Mouse (Mus musculus) olfactory bulb, adult 2 months (tissue): Measurements from ENCODE around the gene Rnf111. TPM values are rescaled to one million over a fixed set of nuclear protein-coding genes. Genes with fewer than 3 reads are reported as not detected.

Experiments
- H3K27ac ChIP-seq: fragments of 200-500 bp; 2 replicates; pipeline ENCODE4 v1.5.1; 2012; ENCODE audit warnings: low read depth, low read length; ENCODE audit not compliant: insufficient read depth
- H3K4me1 ChIP-seq: fragments of 200-500 bp; 2 replicates; pipeline ENCODE4 v1.6.1; 2012; ENCODE audit warnings: low read length; ENCODE audit not compliant: control insufficient read depth, insufficient read depth
- H3K4me3 ChIP-seq: fragments of 200-500 bp; 2 replicates; pipeline ENCODE4 v1.5.1; 2012; ENCODE audit warnings: mild to moderate bottlenecking, low read depth, low read length, moderate library complexity; ENCODE audit not compliant: insufficient read depth
- CTCF ChIP-seq: fragments of 200-500 bp; IDR thresholded peaks from 2 replicates; pipeline ENCODE4 v1.5.1; 2012; ENCODE audit warnings: low read depth, mild to moderate bottlenecking, low read length, moderate library complexity; ENCODE audit not compliant: insufficient read depth
- POLR2A ChIP-seq: fragments of 200-500 bp; IDR thresholded peaks from 2 replicates; pipeline ENCODE4 v1.6.1; 2012; ENCODE audit warnings: mild to moderate bottlenecking, low read depth, low read length, moderate library complexity; ENCODE audit not compliant: insufficient read depth
- WGBS: fragments of 180-500 bp; shearing (Covaris S2); methylation state at CpG from one replicate; pipeline ENCODE4 v1.1.7; 2018; 5-methylcytosine and 5-hydroxymethylcytosine counted together
- polyA plus RNA-seq: library from polyadenylated mRNA; stranded (reverse); fragments of >200 nt; gene quantifications from 2 replicates; pipeline ENCODE4 v1.2.4, GENCODE M21; 2012; ENCODE audit warnings: low replicate concordance; ENCODE audit not compliant: missing spikeins, insufficient read depth, insufficient read length

The Rnf111 gene
- polyA plus RNA-seq, 1 experiment: not detected

DNA sequence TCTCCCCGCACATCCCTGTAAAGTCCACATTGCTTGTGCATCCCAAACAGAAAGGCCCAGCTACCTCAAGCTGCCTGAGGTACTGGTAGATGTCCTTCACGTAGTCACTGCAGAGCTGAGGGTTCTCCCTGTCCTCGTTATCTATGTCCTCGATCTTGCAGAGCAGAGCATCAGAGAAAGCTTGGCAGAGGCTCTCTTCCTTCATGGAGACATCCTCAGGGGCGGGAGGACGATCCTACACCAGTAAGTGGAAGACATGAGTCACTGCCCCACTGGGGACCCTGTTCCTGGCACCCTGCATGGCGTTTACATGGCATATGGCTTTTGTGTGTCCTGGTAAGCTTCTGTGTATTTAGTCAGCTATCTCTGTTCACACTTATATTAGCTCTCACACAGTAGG, 90.5 kb downstream of the Rnf111 start:
- TF ChIP-seq POLR2A: no peak
- TF ChIP-seq CTCF: no peak
- Histone ChIP-seq H3K27ac (no peak overlapping the region), H3K4me3 (no peak overlapping the region), H3K4me1 (peaks cover 2% of the 10 kb centered on the region; the same call in 1 of the 2 replicates)
- whole genome bisulfite sequencing: 73% methylated on average over 7 of the region's 7 CpGs

DNA sequence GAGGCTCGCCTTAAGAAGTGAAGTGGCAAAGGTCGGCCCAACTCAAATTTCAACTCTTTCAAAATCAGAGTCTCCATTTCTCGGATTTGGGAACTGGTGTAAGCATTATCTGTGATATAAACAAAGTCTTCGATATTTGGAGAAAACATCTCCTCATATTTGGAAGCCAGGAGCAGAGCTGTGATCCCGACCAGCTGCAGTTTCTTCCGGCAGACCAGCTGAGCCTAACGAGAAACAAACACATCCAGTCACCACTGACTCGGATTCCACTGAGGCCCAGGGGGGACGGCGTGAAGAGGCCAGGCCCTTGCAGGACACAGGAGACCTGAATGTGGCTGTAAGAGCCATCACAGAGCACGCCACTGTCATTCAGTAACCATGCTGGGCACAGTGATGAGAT, 92.9 kb downstream of the Rnf111 start:
- TF ChIP-seq CTCF (no peak), POLR2A (no peak)
- Histone ChIP-seq H3K27ac (no peak overlapping the region), H3K4me3 (no peak overlapping the region), H3K4me1 (peaks cover 9% of the 10 kb centered on the region)
- 87% methylated on average over 11 of the region's 11 CpGs for WGBS

DNA sequence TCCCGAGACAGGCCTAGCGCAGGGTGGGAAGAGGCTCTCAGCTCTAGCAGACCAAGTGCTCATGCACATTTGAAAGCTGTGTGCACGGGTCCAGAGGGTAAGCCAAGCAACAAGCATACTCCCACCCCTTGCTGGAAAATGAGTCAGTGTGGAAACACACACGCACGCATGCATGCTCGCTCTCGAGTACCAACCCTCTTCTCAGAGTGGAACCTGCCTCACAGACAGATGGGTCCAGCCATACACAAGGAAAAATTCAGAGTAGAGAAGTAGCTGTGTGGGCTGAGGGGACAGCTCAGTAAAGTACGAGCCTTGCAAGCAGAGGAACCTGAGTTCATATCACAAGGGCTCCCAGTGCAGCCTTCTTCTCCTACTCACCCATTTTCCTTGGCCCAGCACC, 93.8 kb downstream of the Rnf111 start:
- 73% methylated on average over 8 of the region's 8 CpGs for WGBS

DNA sequence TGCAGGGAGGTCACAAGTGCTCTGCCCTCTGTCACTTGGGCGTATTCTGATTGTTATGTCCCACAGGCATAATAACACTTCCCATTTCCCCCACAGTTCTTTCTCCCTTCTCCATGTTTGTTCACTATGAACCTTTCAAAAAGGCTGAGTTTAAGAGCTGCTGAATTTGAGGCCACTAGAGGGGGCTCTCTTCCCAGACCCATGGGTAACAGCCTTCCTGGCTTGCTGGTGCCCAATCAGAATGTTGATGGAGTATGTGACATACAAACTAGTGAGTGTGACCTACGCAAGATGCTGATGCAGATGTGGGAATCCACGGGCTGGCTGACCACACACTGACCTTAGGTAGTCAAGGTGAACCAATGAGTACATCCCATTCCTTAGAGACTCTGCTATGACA, 94.7 kb downstream of the Rnf111 start:
- Histone ChIP-seq H3K27ac (no peak overlapping the region), H3K4me1 (peaks cover 15% of the 10 kb centered on the region), H3K4me3 (no peak overlapping the region)
- TF ChIP-seq POLR2A (no peak), CTCF (no peak)
- WGBS: 94% methylated on average over 3 of the region's 3 CpGs

More for the DNA sequence above, 93.8 kb downstream of the Rnf111 start:
- Histone ChIP-seq H3K4me1 (peaks cover 12% of the 10 kb centered on the region), H3K4me3 (no peak overlapping the region), H3K27ac (no peak overlapping the region)
- no peak for TF ChIP-seq CTCF
- no peak for TF ChIP-seq POLR2A

DNA sequence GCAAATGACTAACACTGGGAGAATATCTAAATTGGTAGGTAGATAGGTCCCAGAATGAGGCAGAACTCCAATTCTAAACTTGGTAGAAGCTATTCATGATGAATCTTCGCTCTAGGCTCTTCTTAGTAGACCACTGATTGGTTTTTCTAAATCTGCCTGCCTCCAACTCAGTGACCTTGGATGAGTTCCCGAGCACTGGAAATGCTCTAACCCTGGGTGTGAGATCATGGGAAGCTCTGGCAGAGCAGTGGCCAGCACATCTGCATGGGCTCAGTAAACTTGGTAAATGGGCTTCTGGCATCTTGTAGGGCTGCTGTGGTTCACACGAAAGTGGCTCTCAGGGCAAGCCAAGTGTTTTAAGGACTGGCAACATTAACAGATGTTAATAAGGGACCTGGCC, 96.9 kb downstream of the Rnf111 start:
- H3K27ac ChIP-seq: peak overlapping the region; percentile 53; the same call in 1 of the 2 replicates
- no peak overlapping the region for H3K4me3 ChIP-seq
- no peak for TF ChIP-seq POLR2A
- no peak for TF ChIP-seq CTCF
- 46% methylated on average over 3 of the region's 3 CpGs for WGBS
- H3K4me1 ChIP-seq: peaks cover 15% of the 10 kb centered on the region

DNA sequence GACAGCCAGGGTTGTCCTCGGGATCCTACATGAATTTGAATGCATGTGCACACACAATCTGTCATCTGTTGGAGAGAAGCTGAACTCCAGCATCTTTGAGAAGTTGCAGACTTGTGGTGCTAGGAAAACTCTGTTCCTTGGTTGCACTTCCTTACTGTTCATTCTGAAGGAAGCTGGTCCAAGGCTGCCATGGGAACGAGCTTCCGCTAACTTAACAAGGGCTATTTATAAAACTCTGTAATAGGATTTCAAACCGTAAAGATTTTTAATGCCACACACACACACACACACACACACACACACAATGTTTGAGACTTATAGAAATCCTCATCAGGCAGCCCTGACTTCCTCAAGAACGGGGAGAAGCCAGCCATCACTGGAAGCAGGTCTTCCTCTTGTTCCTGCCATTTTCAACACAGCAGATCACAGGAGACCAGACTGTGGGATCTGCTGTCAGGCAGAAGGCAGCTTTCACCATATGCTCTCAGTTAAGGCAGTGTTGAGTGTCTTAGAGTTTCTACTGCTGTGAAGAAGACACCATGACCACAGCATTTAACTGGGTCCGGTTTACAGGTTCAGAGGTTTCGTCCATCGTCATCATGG, 101.5 kb downstream of the Rnf111 start:
- TF ChIP-seq POLR2A (no peak), CTCF (no peak)
- Histone ChIP-seq H3K27ac (no peak overlapping the region), H3K4me3 (no peak overlapping the region), H3K4me1 (peaks cover 13% of the 10 kb centered on the region)
- 59% methylated on average over 8 of the region's 8 CpGs for WGBS

DNA sequence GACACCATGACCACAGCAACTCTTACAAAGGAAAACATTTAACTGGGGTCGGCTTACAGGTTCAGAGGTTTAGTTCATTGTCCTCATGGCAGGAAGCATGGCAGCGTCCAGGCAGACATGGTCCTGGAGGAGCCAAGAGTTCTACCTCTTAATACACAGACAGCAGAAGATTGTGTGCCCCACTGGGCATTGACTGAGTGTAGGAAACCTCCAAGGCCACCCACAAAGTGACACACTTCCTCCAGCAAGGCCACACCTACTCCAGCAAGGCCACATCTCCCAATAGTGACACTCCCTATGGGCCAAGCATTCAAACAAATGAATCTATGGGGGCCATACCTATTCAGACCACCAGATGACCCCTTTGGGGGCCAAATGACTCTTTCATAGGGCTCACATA, 107.4 kb downstream of the Rnf111 start:
- no peak overlapping the region for H3K4me3 ChIP-seq
- H3K27ac ChIP-seq: no peak overlapping the region
- 86% methylated on average over 2 of the region's 2 CpGs for WGBS
- TF ChIP-seq POLR2A (no peak), CTCF (no peak)
- H3K4me1 ChIP-seq: peaks cover 2% of the 10 kb centered on the region; the same call in 1 of the 2 replicates

DNA sequence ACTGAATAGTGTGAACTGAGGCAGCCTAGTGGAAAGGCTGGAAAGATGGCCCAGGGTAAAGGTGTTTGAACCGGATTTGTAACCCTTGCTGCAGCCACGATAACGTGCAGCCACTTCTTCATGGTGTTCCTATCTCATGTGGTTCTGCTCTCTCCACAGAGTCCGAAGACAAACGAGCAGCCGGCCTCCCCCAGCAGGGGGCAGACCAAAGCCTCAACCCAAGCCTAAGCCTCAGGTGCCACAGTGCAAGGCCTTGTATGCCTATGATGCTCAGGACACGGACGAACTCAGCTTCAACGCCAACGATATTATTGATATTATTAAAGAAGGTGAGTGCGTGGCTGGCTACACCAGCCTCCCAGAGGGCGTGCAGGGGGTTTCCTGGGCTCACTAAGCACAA, 107.9 kb downstream of the Rnf111 start:
- Histone ChIP-seq H3K4me1 (peaks cover 2% of the 10 kb centered on the region; the same call in 1 of the 2 replicates), H3K27ac (no peak overlapping the region), H3K4me3 (no peak overlapping the region)
- WGBS: 86% methylated on average over 12 of the region's 12 CpGs
- TF ChIP-seq POLR2A (no peak), CTCF (0 out of 2 replicates have a peak, but pooled peaks have one; percentile 5)

DNA sequence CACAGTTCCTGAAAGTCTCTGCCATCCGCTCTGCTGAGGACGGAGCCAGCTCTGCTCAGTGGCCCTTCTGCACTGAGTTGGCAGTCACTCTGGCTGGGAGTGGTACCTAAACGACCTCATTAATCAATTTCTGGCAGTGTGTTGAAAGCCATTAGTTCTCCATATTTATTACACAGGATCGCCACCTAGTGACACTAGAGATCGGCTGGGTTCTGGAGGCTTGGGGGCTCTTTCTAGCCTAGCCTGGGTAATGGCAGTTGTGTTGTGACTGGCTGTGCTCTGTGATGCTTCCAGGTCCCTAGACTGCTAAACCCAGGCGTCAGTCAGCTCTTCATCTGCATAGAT, 111.0 kb downstream of the Rnf111 start:
- Histone ChIP-seq H3K27ac (no peak overlapping the region), H3K4me1 (peaks cover 2% of the 10 kb centered on the region; the same call in 1 of the 2 replicates), H3K4me3 (no peak overlapping the region)
- TF ChIP-seq POLR2A (no peak), CTCF (0 out of 2 replicates have a peak, but pooled peaks have one; percentile 14)
- 13% methylated on average over 6 of the region's 6 CpGs for WGBS
